ENCODE assay signal across 8 mouse cellular contexts in genomic region chr5:25759460-25760409, GRCm38 (mm10). TPM values are rescaled to one million over a fixed set of nuclear protein-coding genes. Genes with fewer than 3 reads are reported as not detected.
DNase-seq lines count a peak whose midpoint lies in the region; ATAC-seq and TF ChIP-seq lines count a peak whose summit lies in the region.

Actr3b (plus strand) TSS chr5:25759997.

- no peak for TF ChIP-seq CTCF in cortical plate, adult 2 months (IDR thresholded peaks at IDR 0.05; ENCODE audit: extremely low read depth, insufficient read depth, low read length)

- TF ChIP-seq POLR2A in cortical plate, adult 2 months (IDR thresholded peaks at IDR 0.05; ENCODE audit: extremely low read depth, insufficient read depth, low read length) = peak; percentile 83

- H3K4me1 ChIP-seq in cortical plate, adult 2 months (ENCODE audit: control insufficient read depth, insufficient read depth, low read length) = peaks cover 4% of the 10 kb centered on the region

- ATAC-seq in activated CD4-positive, CD25-positive, alpha-beta regulatory T cell, adult 4 months = peak; percentile 97
- peak; percentile 94 for ATAC-seq in megakaryocyte, adult 5-6 weeks (ENCODE audit: poor library complexity, severe bottlenecking)

- peak within 1 kb of the TSS; percentile 99 for H3K27ac ChIP-seq in cortical plate, adult 2 months (ENCODE audit: insufficient read depth, low read length)

- DNase-seq in gastrocnemius, postnatal 10 days = peak; percentile 73
- peak; percentile 85 for DNase-seq in induced T-regulatory cell, adult 2 months (ENCODE audit: low read depth)
- DNase-seq in left cerebral cortex, adult 8-10 months (ENCODE audit: low spot score in 2 of 2) = peak; percentile 75 to 92
- peak; percentile 95 for DNase-seq in right cerebral cortex, adult 18-20 months
- DNase-seq in urinary bladder, adult 2 months (ENCODE audit: low spot score) = peak; percentile 60

- H3K4me3 ChIP-seq in cortical plate, adult 2 months (ENCODE audit: insufficient read depth, low read length) = peak within 1 kb of the TSS; percentile 100

RNA-seq across cellular contexts. Expression of gene Actr3b, which starts in this region (rescaled TPM):
- under 1 TPM; 0.28 to 0.48 TPM for polyA plus RNA-seq in activated CD4-positive, CD25-positive, alpha-beta regulatory T cell, adult 4 months (2017; shearing (Covaris generic))
- 117 and 126 TPM in 2 replicates for polyA plus RNA-seq in cortical plate, adult 2 months (2012; rRNA removed)
- 1 to 10 TPM in 1 of 2 experiments, under 1 TPM in 1; 0.93 to 1.5 TPM for total RNA-seq in gastrocnemius, postnatal 10 days (2021)
- 100 to 1,000 TPM; 114 to 130 (median 118) TPM for total RNA-seq in left cerebral cortex, adult 8-10 months (2022)
- 0.07 TPM in 1 of 2 replicates, not detected in the other for total RNA-seq in megakaryocyte, adult 5-6 weeks (2015)
- not detected in 2 replicates for total RNA-seq in megakaryocyte, adult 5-6 weeks (2017)
- 12.1 and 13.2 TPM in 2 replicates for polyA plus RNA-seq in urinary bladder, adult 2 months (2012; rRNA removed)

Comparison
In these comparisons a context has a peak if more than half of its experiments do, and no peak if none do; other contexts are left out.
1. Peak in every context shown above with its lines: DNase-seq, ATAC-seq, H3K4me3 ChIP-seq and H3K27ac ChIP-seq.
2. RNA of gene Actr3b (total RNA-seq): 114 to 130 TPM in left cerebral cortex, adult 8-10 months; 0.93 to 1.5 TPM in gastrocnemius, postnatal 10 days and 0.07 TPM in megakaryocyte, adult 5-6 weeks; every median in the first group is over 10 times any median in the second.
3. Peak in ATAC-seq in activated CD4-positive, CD25-positive, alpha-beta regulatory T cell, adult 4 months; RNA of the gene not detected or under 1 TPM.
4. Peak in ATAC-seq in megakaryocyte, adult 5-6 weeks; RNA of the gene not detected or under 1 TPM.